Mouse (Mus musculus) midbrain, postnatal 0 days (tissue): Measurements from ENCODE around the gene Cpe. TPM values are rescaled to one million over a fixed set of nuclear protein-coding genes. Genes with fewer than 3 reads are reported as not detected.
"Not testable (repeated sequence)": the region's sequence is repeated elsewhere in the genome, so short reads cannot be mapped to it uniquely, and the experiment has no call there.

Experiments used
- ATAC-seq: fragments of 200-750 bp; cut with Nextera tagmentation; 2 replicates; pipeline ENCODE4 v1.8.0; 2017; ENCODE audit warnings: moderate number of reproducible peaks, mild to moderate bottlenecking, moderate TSS enrichment, moderate library complexity; ENCODE audit not compliant: low FRiP score
- DNase-seq: peaks from one replicate; pipeline ENCODE4 v3.0.0-alpha.2; 2015; ENCODE audit warnings: low spot score
- H3K27ac ChIP-seq: fragments of 300-500 bp; sonication (generic); 2 replicates; pipeline ENCODE4 v1.5.1; 2014; ENCODE audit warnings: low read depth, mild to moderate bottlenecking, low read length, mixed read lengths
- H3K27me3 ChIP-seq: fragments of 300-500 bp; sonication (generic); 2 replicates; pipeline ENCODE4 v1.6.1; 2014; ENCODE audit warnings: low read length, control low read depth, mixed read lengths; ENCODE audit not compliant: insufficient read depth
- H3K36me3 ChIP-seq: fragments of 300-500 bp; sonication (generic); 2 replicates; pipeline ENCODE4 v1.6.1; 2014; ENCODE audit warnings: low read length, control low read depth, mixed read lengths; ENCODE audit not compliant: insufficient read depth
- H3K4me1 ChIP-seq: fragments of 300-500 bp; sonication (generic); 2 replicates; pipeline ENCODE4 v1.6.1; 2014; ENCODE audit warnings: mild to moderate bottlenecking, control low read depth, antibody characterized with exemption, low read length, mixed read lengths; ENCODE audit not compliant: insufficient read depth
- H3K4me2 ChIP-seq: fragments of 300-500 bp; sonication (generic); 2 replicates; pipeline ENCODE4 v1.6.1; 2014; ENCODE audit warnings: low read depth, mild to moderate bottlenecking, low read length, mixed read lengths; ENCODE audit not compliant: poor library complexity, severe bottlenecking
- H3K4me3 ChIP-seq: fragments of 300-500 bp; sonication (generic); 2 replicates; pipeline ENCODE4 v1.5.1; 2014; ENCODE audit warnings: low read depth, mild to moderate bottlenecking, low read length, moderate library complexity
- H3K9ac ChIP-seq: fragments of 300-500 bp; sonication (generic); replicated peaks from 2 replicates; pipeline ENCODE4 v1.6.1; 2014; ENCODE audit warnings: mild to moderate bottlenecking, low read length, moderate library complexity, mixed read lengths; ENCODE audit not compliant: poor library complexity, severe bottlenecking
- H3K9me3 ChIP-seq: fragments of 300-500 bp; sonication (generic); 2 replicates; pipeline ENCODE4 v1.6.1; 2016; ENCODE audit warnings: low read length, control low read depth
- CTCF ChIP-seq: IDR thresholded peaks from 2 replicates; pipeline ENCODE4 v1.5.1; 2016; ENCODE audit warnings: antibody characterized with exemption, mild to moderate bottlenecking
- WGBS: fragments of 180-500 bp; shearing (Covaris S2); extraction: QIAGEN DNeasy Blood & Tissue Kit; methylation state at CpG from one replicate; pipeline ENCODE4 v1.1.7; 2014; 5-methylcytosine and 5-hydroxymethylcytosine counted together
- polyA plus RNA-seq: library from polyadenylated mRNA; unstranded; fragments of >200 nt; fragmentation: Nextera tagmentation; extraction: Ambion mirVana; gene quantifications from 2 replicates; pipeline ENCODE4 v1.2.1, GENCODE M21; 2015
- total RNA-seq: library from RNA; depleted of rRNA; stranded (reverse); fragments of >200 nt; gene quantifications from 2 replicates; pipeline ENCODE4 v1.2.3, GENCODE M21; 2014

The Cpe gene
- total and polyA plus RNA-seq, 2 experiments from 2014 or later: 974 to 1,519 TPM

DNA sequence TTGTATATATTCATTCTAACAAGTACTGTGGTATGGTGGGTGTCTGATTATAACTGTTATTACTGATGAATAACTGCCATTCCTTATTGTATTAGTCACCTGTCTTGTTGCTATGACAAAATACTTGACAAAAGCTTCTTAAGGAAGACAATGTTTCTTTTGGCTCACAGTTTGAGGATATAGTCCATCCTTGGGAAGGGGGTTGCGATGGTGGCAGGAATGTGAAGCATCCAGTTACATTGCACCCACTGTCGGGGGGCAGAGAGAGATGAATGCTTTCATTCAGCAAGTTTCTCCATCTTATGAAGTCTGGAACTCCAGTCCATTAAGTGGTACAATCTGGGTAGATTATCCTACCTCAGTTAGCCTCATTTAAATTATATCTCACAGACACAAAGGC is 19.9 kb downstream of the Cpe start:
- no peak for ATAC-seq
- TF ChIP-seq CTCF: no peak
- no peaks in the 10 kb centered on the region for H3K27me3 ChIP-seq
- 0 out of 2 replicates have a peak, but pooled peaks cover 3% of the 10 kb centered on the region for H3K4me1 ChIP-seq
- H3K4me3 ChIP-seq: no peak overlapping the region
- WGBS: 52% methylated on average over 2 of the region's 2 CpGs
- DNase-seq: no peak
- no peaks in the 10 kb centered on the region for H3K9me3 ChIP-seq
- H3K27ac ChIP-seq: no peak overlapping the region
- no peaks in the 10 kb centered on the region for H3K36me3 ChIP-seq
- no peak overlapping the region for H3K9ac ChIP-seq
- H3K4me2 ChIP-seq: no peak overlapping the region

DNA sequence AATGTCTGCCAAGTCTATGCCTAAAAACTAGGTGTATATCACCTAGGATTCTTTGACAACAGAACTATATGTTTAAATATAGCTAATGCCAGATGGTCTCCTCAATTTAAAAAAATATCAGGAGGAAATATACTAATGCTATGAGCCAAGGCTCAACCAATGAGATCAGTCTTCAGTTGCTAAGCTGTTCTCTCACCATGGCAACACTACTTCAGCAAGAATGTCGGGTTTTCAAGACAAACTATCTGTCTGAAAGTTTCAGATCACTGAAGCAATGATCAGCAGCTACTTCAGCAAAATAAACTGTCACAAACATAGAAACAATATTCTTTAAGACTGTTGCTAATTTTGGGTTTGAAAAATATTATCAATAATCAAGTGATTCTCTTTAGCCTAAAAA is 20.9 kb downstream of the Cpe start:
- no peaks in the 10 kb centered on the region for H3K27me3 ChIP-seq
- no peak overlapping the region for H3K27ac ChIP-seq
- no peak overlapping the region for H3K4me2 ChIP-seq
- TF ChIP-seq CTCF: no peak
- no peaks in the 10 kb centered on the region for H3K9me3 ChIP-seq
- 0 out of 2 replicates have a peak, but pooled peaks cover 3% of the 10 kb centered on the region for H3K4me1 ChIP-seq
- ATAC-seq: no peak
- H3K36me3 ChIP-seq: no peaks in the 10 kb centered on the region
- 4% methylated on average over 1 of the region's 1 CpGs for WGBS
- DNase-seq: no peak
- no peak overlapping the region for H3K4me3 ChIP-seq
- H3K9ac ChIP-seq: no peak overlapping the region

DNA sequence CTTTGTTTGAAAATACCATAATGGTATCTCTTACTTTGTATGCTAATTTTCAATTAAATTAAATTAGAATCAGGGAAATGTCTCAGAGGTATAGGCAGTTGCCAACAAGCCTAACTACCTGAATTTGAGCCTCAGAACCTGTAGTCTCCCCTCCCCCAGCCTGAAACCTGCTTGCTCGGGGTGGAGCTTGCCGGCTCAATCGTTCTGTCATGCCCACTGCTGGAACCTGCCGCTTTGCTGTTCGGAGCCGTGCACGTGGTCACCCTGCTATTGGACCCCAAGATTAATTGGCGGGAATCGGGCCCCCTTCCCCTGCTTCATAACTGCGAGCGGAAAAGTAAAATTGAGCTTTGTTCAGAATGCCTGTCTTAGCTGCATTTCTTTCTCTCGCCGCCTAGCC is 26.5 kb downstream of the Cpe start:
- H3K4me1 ChIP-seq, H3K9me3 ChIP-seq, H3K4me3 ChIP-seq, H3K36me3 ChIP-seq, H3K27me3 ChIP-seq, ATAC-seq, H3K4me2 ChIP-seq, DNase-seq, H3K9ac ChIP-seq, H3K27ac ChIP-seq: not testable (repeated sequence)
- 70% methylated on average over 13 of the region's 13 CpGs for WGBS

DNA sequence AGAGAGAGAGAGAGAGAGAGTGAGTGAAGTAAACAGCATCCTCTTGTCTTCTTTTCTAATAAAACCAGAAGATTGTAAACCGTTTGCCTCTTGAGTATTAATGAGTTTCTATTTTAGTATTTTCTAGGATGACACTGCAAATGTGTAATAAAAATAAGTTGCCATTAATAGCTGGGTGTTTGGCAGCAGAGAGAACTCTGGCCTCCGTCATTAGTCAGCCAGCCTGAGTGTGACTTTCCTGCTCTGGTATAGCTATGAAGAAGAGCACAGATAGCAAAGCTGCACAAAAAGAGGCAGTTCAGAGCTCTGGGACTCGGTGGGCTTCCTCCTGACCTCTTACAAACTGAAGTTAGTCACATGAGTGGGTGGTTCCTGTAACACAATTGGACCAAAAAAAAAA is 27.3 kb downstream of the Cpe start:
- H3K36me3 ChIP-seq: no peaks in the 10 kb centered on the region
- H3K27ac ChIP-seq: no peak overlapping the region
- no peak overlapping the region for H3K4me3 ChIP-seq
- no peak overlapping the region for H3K4me2 ChIP-seq
- H3K9ac ChIP-seq: no peak overlapping the region
- no peaks in the 10 kb centered on the region for H3K27me3 ChIP-seq
- no peak for DNase-seq
- ATAC-seq: no peak
- no peaks in the 10 kb centered on the region for H3K9me3 ChIP-seq
- H3K4me1 ChIP-seq: 0 out of 2 replicates have a peak, but pooled peaks cover 6% of the 10 kb centered on the region
- no peak for TF ChIP-seq CTCF
- 62% methylated on average over 3 of the region's 3 CpGs for WGBS

DNA sequence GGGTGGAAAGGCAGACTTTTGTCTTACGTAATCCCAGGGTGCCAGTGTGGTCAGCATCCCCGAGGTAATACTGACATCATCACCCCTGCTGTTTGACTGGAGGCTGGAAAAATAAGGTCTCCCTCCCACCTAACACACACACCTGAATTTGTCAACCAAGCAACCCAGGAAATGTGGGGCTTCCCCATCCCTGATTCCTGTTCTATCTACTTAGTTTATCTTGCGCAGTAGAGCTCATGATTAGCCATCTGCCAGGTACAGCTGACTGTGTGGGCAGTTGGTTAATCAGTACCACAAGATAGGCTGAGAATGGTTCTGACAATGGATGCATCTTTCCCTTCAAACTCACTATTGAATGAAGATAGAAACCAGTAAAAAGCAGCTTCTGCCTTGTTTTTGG is 28.0 kb downstream of the Cpe start:
- WGBS: 53% methylated on average over 3 of the region's 3 CpGs
- 0 out of 2 replicates have a peak, but pooled peaks cover 6% of the 10 kb centered on the region for H3K4me1 ChIP-seq
- H3K27ac ChIP-seq: no peak overlapping the region
- DNase-seq (no peak), ATAC-seq (no peak)
- no peaks in the 10 kb centered on the region for H3K27me3 ChIP-seq
- H3K4me3 ChIP-seq: no peak overlapping the region
- no peaks in the 10 kb centered on the region for H3K36me3 ChIP-seq
- TF ChIP-seq CTCF: no peak
- H3K4me2 ChIP-seq: no peak overlapping the region
- no peaks in the 10 kb centered on the region for H3K9me3 ChIP-seq
- no peak overlapping the region for H3K9ac ChIP-seq

DNA sequence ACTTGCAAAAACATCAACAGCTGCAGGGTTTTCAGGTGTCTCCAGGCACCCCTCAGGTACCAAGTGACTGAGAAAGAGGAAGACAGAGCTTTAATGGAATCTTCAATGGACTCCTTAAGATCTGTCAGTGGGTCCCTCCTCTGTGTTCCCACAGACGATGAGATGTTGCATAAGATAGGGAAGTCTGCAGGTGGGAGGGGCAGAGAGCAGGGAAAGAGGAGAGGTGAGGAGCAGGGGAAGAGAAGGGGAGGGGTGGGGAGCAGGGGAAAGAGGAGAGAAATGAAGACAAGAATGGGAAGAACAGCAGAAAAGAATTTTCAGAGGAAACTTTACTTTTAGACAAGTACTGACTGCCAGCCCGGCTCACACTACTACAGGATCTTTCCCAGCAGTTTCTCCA is 28.5 kb downstream of the Cpe start:
- ATAC-seq (no peak), DNase-seq (no peak)
- no peak for TF ChIP-seq CTCF
- Histone ChIP-seq H3K27me3 (no peaks in the 10 kb centered on the region), H3K4me2 (no peak overlapping the region), H3K27ac (no peak overlapping the region), H3K9ac (no peak overlapping the region), H3K4me3 (no peak overlapping the region), H3K4me1 (0 out of 2 replicates have a peak, but pooled peaks cover 6% of the 10 kb centered on the region), H3K36me3 (no peaks in the 10 kb centered on the region), H3K9me3 (no peaks in the 10 kb centered on the region)
- 33% methylated on average over 2 of the region's 2 CpGs for WGBS
